Mouse (Mus musculus): Measurements from ENCODE around the gene Cdc5l. TPM values are rescaled to one million over a fixed set of nuclear protein-coding genes. Genes with fewer than 3 reads are reported as not detected.

The Cdc5l gene
- total RNA-seq, 2 experiments from 2014 or later: 39.9 to 40.9 TPM

- peak; percentile 79 to 82 for DNase-seq (ENCODE audit: low spot score in 2 of 2)
These were observed 59.4 kb downstream of the Cdc5l start for GRCm38 (mm10) chr17:45373987-45374608.

- DNase-seq (ENCODE audit: low spot score in 2 of 2): no peak
These were observed 62.5 kb downstream of the Cdc5l start for GRCm38 (mm10) chr17:45371042-45371441.

- no peak for DNase-seq (ENCODE audit: low spot score in 2 of 2)
These were observed 63.0 kb downstream of the Cdc5l start for GRCm38 (mm10) chr17:45370535-45370934.

- no peak for DNase-seq (ENCODE audit: low spot score in 2 of 2)
These were observed 68.7 kb downstream of the Cdc5l start for GRCm38 (mm10) chr17:45364871-45365270.

DNA sequence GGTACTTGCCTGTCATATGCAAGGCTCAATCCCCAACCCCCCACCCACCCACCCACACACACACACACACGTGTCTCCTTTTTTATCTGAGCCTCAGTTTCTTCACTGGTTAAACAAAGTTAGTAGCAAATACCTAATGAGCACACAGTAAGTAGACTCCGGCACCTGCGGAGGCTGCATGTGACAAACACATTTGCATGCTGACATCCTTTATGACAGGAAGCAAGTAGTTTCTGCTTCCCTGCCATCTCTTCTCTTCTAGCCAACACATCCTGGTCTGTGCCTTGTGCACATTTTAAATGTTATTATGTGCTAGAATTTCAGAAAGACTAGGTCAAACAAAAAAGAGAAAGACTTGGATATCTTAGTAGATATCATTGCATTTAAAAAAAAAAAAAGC is 72.6 kb downstream of the Cdc5l start:
- no peak for DNase-seq (ENCODE audit: low spot score in 2 of 2)

DNA sequence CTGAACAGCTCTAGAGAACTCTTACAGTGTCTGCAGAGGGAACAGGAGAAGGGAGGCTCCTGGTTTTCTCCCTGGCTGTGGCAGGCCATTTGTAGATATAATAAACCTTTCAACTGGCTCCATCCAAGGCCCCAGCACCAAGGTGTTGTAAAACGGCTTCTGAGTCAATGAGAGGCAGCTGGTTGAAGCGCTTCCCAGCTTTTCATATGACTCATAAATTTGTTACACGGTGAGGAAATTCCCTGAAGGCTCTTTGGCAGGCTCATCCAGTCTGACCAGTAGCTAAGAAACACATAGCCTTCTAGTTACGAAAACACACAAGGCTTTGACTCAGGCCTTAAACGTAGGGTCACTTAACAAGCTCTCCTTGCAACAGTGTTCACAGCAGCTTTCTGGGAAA is 74.1 kb downstream of the Cdc5l start:
- DNase-seq (ENCODE audit: low spot score in 2 of 2): peak in 1 of 2 experiments; percentile 10

- no peak for DNase-seq (ENCODE audit: low spot score in 2 of 2)
These were observed 77.1 kb downstream of the Cdc5l start for GRCm38 (mm10) chr17:45356431-45356830.

GRCm38 (mm10) chr17:45347951-45348350 is 85.6 kb downstream of the Cdc5l start:
- no peak for DNase-seq (ENCODE audit: low spot score in 2 of 2)

Other genes starting within 250 kb of the Cdc5l start
- not detected for gene Spats1, start 41.7 kb upstream of the Cdc5l start, total RNA-seq (2021)
- 10 to 100 TPM; 15.8 to 17.3 TPM for gene Aars2, start 73.1 kb upstream of the Cdc5l start, total RNA-seq (2021)
- not detected for gene Tcte1, start 89.7 kb upstream of the Cdc5l start, total RNA-seq (2021)
- gene Tmem151b, start 115.9 kb upstream of the Cdc5l start, total RNA-seq (2021): under 1 TPM in 1 of 2 experiments, not detected in 1; 0.06 TPM
- gene Nfkbie, start 122.0 kb upstream of the Cdc5l start, total RNA-seq (2021): 1 to 10 TPM; 2.7 to 3.5 TPM
- gene Slc35b2, start 130.1 kb upstream of the Cdc5l start, total RNA-seq (2021): 10 to 100 TPM; 28.1 to 44.2 TPM
- 1,000 to 10,000 TPM; 2,801 to 2,860 TPM for gene Hsp90ab1, start 139.5 kb upstream of the Cdc5l start, total RNA-seq (2021)
- 100 to 1,000 TPM; 121 to 161 TPM for gene Slc29a1, start 165.9 kb upstream of the Cdc5l start, total RNA-seq (2021)
- gene Mymx, start 168.4 kb upstream of the Cdc5l start, total RNA-seq (2021): not detected
- gene Capn11, start 225.6 kb upstream of the Cdc5l start, total RNA-seq (2021): under 1 TPM; 0.19 to 0.40 TPM